In genomic region chr3:52634353-52634752, GRCm38 (mm10) we compare ENCODE assay signal across 9 mouse cellular contexts.
DNase-seq lines count a peak whose midpoint lies in the region; ATAC-seq and TF ChIP-seq lines count a peak whose summit lies in the region.
"Had no signal": no experiment of that assay in that cellular context is flagged by ENCODE, and none has a peak within 500 bp of the region (broad histone marks: within the 10 kb centered on the region; RNA-seq: fewer than 3 reads in every experiment).

No protein-coding gene starts in this region.

- dilution Hi-C loops in CH12.LX (cut with MboI; ENCODE audit: extremely low pct_ligation_motif_present, extremely low pct_unique_long_range_greater_than_20kb, low sequenced_read_pairs) = no loop called here

- H3K4me3 ChIP-seq in CH12.LX (replicated peaks in 1 of 3; ENCODE audit: low read depth in 2 of 3, low read length in 2 of 3, poor library complexity in 1 of 3) = no peak overlapping the region
- no peak overlapping the region for H3K4me3 ChIP-seq in kidney, postnatal 0 days (replicated peaks; ENCODE audit: low read depth, low read length)

- no peaks in the 10 kb centered on the region for H3K79me2 ChIP-seq in CH12.LX (replicated peaks; ENCODE audit: control insufficient read depth, extremely low read depth, insufficient read depth, poor library complexity, severe bottlenecking)

- H3K4me2 ChIP-seq in CH12.LX (ENCODE audit: insufficient read depth, low read depth, poor library complexity, severe bottlenecking) = no peak overlapping the region
- no peak overlapping the region for H3K4me2 ChIP-seq in kidney, postnatal 0 days (ENCODE audit: low read length)

- no peaks in the 10 kb centered on the region for H3K36me3 ChIP-seq in CH12.LX (replicated peaks in 1 of 2; ENCODE audit: control insufficient read depth in 1 of 2, insufficient read depth in 1 of 2, low read length in 1 of 2)
- H3K36me3 ChIP-seq in kidney, postnatal 0 days (ENCODE audit: insufficient read depth, low read length) = no peaks in the 10 kb centered on the region

- TF ChIP-seq EP300 in CH12.LX (IDR thresholded peaks at IDR 0.05; ENCODE audit: low read length) = peak; percentile 54; the same call in 1 of the 2 replicates

- H3K4me1 ChIP-seq in CH12.LX (ENCODE audit: control insufficient read depth in 1 of 2, insufficient read depth in 2 of 2) = peaks cover 9 to 40% of the 10 kb centered on the region in 2 experiments
- no peaks in the 10 kb centered on the region for H3K4me1 ChIP-seq in kidney, postnatal 0 days (replicated peaks; ENCODE audit: insufficient read depth, low read length)

- no peak; the same call in 1 of the 2 replicates for TF ChIP-seq RAD21 in CH12.LX (IDR thresholded peaks at IDR 0.05; ENCODE audit: low read depth, low read length)

- 11% methylated on average over 6 of the region's 6 CpGs for WGBS in kidney, postnatal 0 days

- no peak; the same call in 1 of the 2 replicates for ATAC-seq in kidney, postnatal 0 days (replicated peaks; ENCODE audit: low FRiP score, low read depth)

- in situ Hi-C loops in CH12.LX (cut with MboI; ENCODE audit: low pct_ligation_motif_present, low pct_unique_long_range_greater_than_20kb, low sequenced_read_pairs) = no loop called here

- TF ChIP-seq POLR2A in CH12.LX (IDR thresholded peaks at IDR 0.05; ENCODE audit: low read depth, low read length) = no peak

- no peak for TF ChIP-seq CTCF in CH12.LX (conservative IDR thresholded peaks at IDR 0.05 in 1 of 2, IDR thresholded peaks at IDR 0.05 in 1 of 2; ENCODE audit: low read depth in 2 of 2, low read length in 2 of 2)
- no peak for TF ChIP-seq CTCF in kidney, postnatal 0 days (IDR thresholded peaks at IDR 0.05; ENCODE audit: low read depth)

- no peaks in the 10 kb centered on the region for H3K27me3 ChIP-seq in CH12.LX (replicated peaks)
- no peaks in the 10 kb centered on the region for H3K27me3 ChIP-seq in kidney, postnatal 0 days (ENCODE audit: insufficient read depth, low read length)

- DNase-seq in adrenal gland, postnatal 10 days = peak; percentile 22
- no peak for DNase-seq in adrenal gland, adult (ENCODE audit: inconsistent age in 2 of 2, low spot score in 1 of 2)
- DNase-seq in CH12.LX (ENCODE audit: extremely low read depth) = peak; percentile 45
- DNase-seq in kidney, postnatal 0 days (ENCODE audit: low spot score) = peak; percentile 75
- peak; percentile 56 to 85 for DNase-seq in natural killer cell, adult 2 months (ENCODE audit: low spot score in 2 of 2)
- DNase-seq in testis, postnatal 14 days (ENCODE audit: low spot score) = no peak
- no peak for DNase-seq in ovary, adult 18-20 months (ENCODE audit: low spot score)
- no peak for DNase-seq in frontal cortex, postnatal 25 days (ENCODE audit: low spot score in 2 of 2)
- DNase-seq: cerebellum, adult 8-10 months had no signal

- no peak overlapping the region for H3K27ac ChIP-seq in CH12.LX (ENCODE audit: insufficient read depth, low read depth)
- H3K27ac ChIP-seq in kidney, postnatal 0 days = no peak overlapping the region

- H3K9ac ChIP-seq in CH12.LX (ENCODE audit: insufficient read depth, low read depth) = no peak overlapping the region
- H3K9ac ChIP-seq in kidney, postnatal 0 days (ENCODE audit: low read depth, low read length) = no peak overlapping the region

- no peaks in the 10 kb centered on the region for H3K9me3 ChIP-seq in CH12.LX (replicated peaks; ENCODE audit: low read length)
- H3K9me3 ChIP-seq in kidney, postnatal 0 days (replicated peaks; ENCODE audit: low read length) = no peaks in the 10 kb centered on the region

TF ChIP-seq in CH12.LX, 34 proteins besides CTCF, POLR2A, EP300 and RAD21:
- no peak for TF ChIP-seq E2F4 (IDR thresholded peaks at IDR 0.05; ENCODE audit: insufficient replicate concordance, low read depth, low read length)
- TF ChIP-seq BHLHE40 (IDR thresholded peaks at IDR 0.05; ENCODE audit: low read depth, low read length) = peak; percentile 42; the same call in 1 of the 2 replicates
- peak; percentile 47; the same call in 1 of the 2 replicates for TF ChIP-seq ETS1 (conservative IDR thresholded peaks at IDR 0.05; ENCODE audit: low read depth, low read length)
TF ChIP-seq in CH12.LX: peak in this region for 2.

Comparison
In these comparisons a context has a peak if more than half of its experiments do, and no peak if none do; other contexts are left out.
1. DNase-seq: peak in adrenal gland, postnatal 10 days (single experiment), CH12.LX (single experiment), kidney, postnatal 0 days (single experiment) and natural killer cell, adult 2 months (2 of 2); none in adrenal gland, adult (0 of 2), testis, postnatal 14 days (single experiment), ovary, adult 18-20 months (single experiment) and frontal cortex, postnatal 25 days (0 of 2).